Mouse (Mus musculus): ENCODE results near the gene Fabp6.

The Fabp6 gene

DNA sequence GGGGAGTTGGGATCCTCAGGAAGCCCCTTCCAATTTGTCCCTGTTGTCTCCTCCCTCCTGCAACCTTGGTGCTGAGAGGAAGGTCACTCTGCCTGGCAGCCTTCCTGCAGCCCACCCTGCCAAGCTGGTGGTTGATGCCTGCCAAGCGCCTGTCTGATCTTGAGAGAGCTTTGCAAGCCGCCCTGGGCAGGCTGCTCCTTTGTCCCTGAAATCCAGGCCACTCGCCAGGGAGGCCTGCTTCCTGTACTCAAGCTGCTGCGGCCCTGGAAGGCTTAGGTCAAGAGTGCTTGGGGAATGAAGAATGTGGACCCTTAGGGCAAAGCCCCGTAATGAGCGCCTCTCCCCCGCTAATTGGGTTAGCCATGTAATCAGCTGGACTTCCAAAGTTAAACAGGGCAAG lies 53.2 kb downstream of the Fabp6 start:
- no peak for DNase-seq (ENCODE audit: low spot score in 2 of 2)

DNA sequence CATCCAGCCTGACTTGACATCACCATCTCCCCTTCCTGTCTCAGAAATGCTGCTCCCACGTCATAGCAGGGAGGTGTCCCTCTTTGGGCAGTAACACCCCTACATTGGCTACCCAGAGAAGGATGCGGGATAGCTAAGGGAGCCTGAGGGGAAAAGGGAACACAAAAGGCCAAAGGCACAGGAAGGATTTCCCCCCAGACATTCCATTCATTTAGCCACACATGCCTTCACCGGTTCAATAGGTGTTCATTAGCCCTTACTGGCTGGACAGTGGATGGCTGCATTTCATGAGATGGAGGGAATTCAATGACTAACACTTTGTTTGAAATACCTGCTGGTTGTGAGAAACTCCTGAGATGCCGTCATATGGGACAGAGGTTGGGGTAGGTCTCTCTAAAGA lies 54.7 kb downstream of the Fabp6 start:
- DNase-seq (ENCODE audit: low spot score in 2 of 2), result no peak
